Mouse (Mus musculus): Measurements from ENCODE around the gene Tent5b.
A peak's percentile ranks its signal among the peaks of the same experiment; 100 is the strongest.

The Tent5b gene

GRCm38 (mm10) chr4:133471135-133471821 lies 8.7 kb upstream of the Tent5b start:
- no peak for DNase-seq

GRCm38 (mm10) chr4:133473833-133474232 lies 6.1 kb upstream of the Tent5b start:
- DNase-seq, result no peak

- no peak for DNase-seq
These were observed 229 bp downstream of the Tent5b start for GRCm38 (mm10) chr4:133480185-133480537.

- no peak for DNase-seq
These were observed 822 bp downstream of the Tent5b start for GRCm38 (mm10) chr4:133480754-133481153.

- no peak for DNase-seq
These were observed 1.6 kb downstream of the Tent5b start for GRCm38 (mm10) chr4:133481488-133481887.

- no peak for DNase-seq
These were observed 2.5 kb downstream of the Tent5b start for GRCm38 (mm10) chr4:133482479-133482878.

GRCm38 (mm10) chr4:133484266-133485025 lies 4.5 kb downstream of the Tent5b start:
- no peak for DNase-seq

- no peak for DNase-seq
These were observed 5.9 kb downstream of the Tent5b start for GRCm38 (mm10) chr4:133485691-133486425.

GRCm38 (mm10) chr4:133486673-133487357 lies 6.9 kb downstream of the Tent5b start:
- no peak for DNase-seq

- DNase-seq, result no peak
These were observed 8.9 kb downstream of the Tent5b start for GRCm38 (mm10) chr4:133488619-133489392.

GRCm38 (mm10) chr4:133489489-133490245 lies 9.7 kb downstream of the Tent5b start:
- DNase-seq, result no peak

GRCm38 (mm10) chr4:133491800-133492199 lies 11.9 kb downstream of the Tent5b start:
- DNase-seq, result no peak

GRCm38 (mm10) chr4:133493895-133494294 lies 14.0 kb downstream of the Tent5b start:
- no peak for DNase-seq

- DNase-seq, result peak; percentile 79
These were observed 14.5 kb downstream of the Tent5b start for GRCm38 (mm10) chr4:133494432-133494831.

- no peak for DNase-seq
These were observed 14.9 kb downstream of the Tent5b start for GRCm38 (mm10) chr4:133494867-133495266.

- DNase-seq, result no peak
These were observed 15.8 kb downstream of the Tent5b start for GRCm38 (mm10) chr4:133495711-133496110.

GRCm38 (mm10) chr4:133496738-133497445 lies 17.0 kb downstream of the Tent5b start:
- DNase-seq, result no peak

- DNase-seq, result no peak
These were observed 17.7 kb downstream of the Tent5b start for GRCm38 (mm10) chr4:133497461-133498159.

GRCm38 (mm10) chr4:133498160-133498724 lies 18.3 kb downstream of the Tent5b start, which contains the start of gene Trnp1:
Trnp1 (minus strand) TSS chr4:133498550.
- peak; percentile 89 for DNase-seq

GRCm38 (mm10) chr4:133501514-133501913 lies 21.6 kb downstream of the Tent5b start:
- no peak for DNase-seq
